Mouse (Mus musculus) gastrocnemius, postnatal 36 days (tissue): ENCODE measurements around the gene Uts2r. TPM values are rescaled to one million over a fixed set of nuclear protein-coding genes. Genes with fewer than 3 reads are reported as not detected.

Source experiments
- DNase-seq, 2 experiments: peaks; one replicate each; pipeline ENCODE4 v3.0.0; 2022
- intact Hi-C: fragments of 180-260 bp; cut with DNase I; formaldehyde crosslinking; loops from one replicate; pipeline ENCODE4 v1.15.1; 2025
- long read RNA-seq, 2 experiments: library from polyadenylated mRNA; stranded (forward); transcript quantifications; one replicate each; pipeline ENCODE4 v2.0.0; 2021
- total RNA-seq, 2 experiments: library from RNA; stranded (reverse); gene quantifications; 2 replicates each; pipeline ENCODE4 v1.2.3; 2021

Uts2r gene
- total RNA-seq = 1 to 10 TPM; 1.4 to 1.5 TPM
- long read RNA-seq, experiment 1 = 0 reads
- long read RNA-seq, experiment 2 = 0 reads

DNA sequence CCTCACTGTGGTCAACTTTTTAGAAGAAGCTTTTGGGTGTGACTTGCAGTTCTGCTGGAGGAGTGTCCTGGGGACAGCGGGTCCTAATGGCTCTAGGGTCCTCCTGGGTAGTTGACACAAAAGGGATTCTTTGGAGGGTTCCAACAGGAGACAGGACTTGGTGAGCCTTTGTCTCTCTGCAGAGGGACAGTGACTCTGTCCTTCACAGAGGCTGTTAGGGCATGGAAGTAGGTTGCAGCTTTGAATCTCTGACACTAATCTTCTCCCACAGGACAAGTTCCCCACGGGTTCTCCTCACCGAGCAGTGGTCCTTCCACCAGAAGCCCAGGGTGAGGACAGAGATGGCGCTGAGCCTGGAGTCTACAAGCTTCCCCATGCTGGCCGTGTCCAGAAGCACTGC is at the start of gene Uts2r:
Gene Uts2r, plus strand, starts transcription at position 301 of the 400 bp plus-strand sequence.
- no peak for DNase-seq
- intact Hi-C loops = loop anchor here (10.0 kb wide), 1 partner anchor 255 kb away; no protein-coding TSS in a partner anchor

DNA sequence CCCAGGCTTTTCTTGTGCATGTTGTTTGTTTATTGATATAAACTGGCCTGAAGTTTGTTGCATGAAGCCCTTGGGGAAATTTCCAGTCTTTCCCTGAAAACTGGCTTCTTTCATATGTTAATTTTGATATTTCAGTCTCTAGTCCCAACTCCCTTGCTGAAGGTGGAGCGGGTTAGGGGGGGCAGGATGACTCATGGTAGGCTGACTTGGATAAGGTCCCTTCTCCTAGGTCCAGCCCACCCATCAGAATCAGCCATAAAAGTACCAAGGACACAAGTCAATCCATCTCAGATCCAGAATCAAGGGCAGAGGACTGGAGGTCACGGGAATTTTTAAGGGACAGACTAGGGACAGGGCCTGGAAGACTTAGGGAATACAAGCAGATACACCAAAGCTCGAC is 49.0 kb upstream of the Uts2r start:
- intact Hi-C loops = no loop called here
- DNase-seq = no peak

DNA sequence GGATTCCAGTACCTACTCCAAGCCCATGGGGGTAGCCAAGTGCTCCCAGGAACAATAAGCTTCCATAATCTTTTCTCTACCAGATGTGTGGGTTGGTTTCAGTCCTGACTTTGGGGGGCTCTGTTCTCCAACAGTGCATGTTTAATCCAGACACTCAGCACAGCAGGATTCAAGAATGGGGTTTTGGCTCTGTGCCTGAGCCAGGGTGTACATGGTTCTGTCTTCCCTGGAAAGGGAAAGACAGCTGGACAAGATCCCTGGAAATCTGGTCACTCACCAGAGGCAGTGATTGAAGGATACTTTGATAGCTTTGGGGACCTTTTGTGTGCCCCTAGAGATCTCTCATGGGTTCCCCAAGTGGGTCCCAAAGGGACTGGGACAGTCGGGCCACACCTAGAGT is 48.5 kb upstream of the Uts2r start:
- intact Hi-C loops = no loop called here
- DNase-seq = no peak

DNA sequence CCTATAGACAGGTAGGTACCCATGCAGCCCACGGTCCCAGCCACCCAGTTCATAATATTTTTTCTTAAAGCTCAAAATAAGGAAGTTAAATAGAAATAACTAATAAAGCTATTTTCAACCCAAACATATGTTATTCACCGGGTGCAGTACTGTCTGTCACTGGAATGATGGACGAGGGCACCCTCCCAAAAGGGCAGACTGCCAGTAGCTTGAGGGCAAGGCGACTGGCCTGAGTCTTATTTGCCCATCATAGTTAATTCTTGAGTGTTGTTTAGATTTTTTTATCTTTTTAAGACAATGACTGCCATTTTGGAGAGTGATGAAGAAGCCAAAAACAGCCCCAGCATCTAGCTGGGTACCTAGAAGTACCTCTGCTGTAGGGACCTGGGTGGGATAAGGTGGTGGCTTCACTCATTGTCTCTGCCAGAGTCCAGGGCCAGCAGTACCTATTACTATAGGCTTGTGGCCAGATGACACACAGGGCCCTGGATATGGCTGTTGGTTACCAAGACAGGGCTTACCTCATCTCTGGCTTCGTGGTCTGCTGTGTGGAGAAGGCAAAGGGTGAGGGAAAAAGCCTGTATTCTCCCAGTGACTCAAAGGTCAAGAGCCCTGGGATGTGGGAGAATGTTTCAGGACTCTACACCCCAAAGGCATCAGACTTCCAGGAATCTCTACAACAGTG is 47.8 kb upstream of the Uts2r start:
- DNase-seq = no peak
- intact Hi-C loops = no loop called here

DNA sequence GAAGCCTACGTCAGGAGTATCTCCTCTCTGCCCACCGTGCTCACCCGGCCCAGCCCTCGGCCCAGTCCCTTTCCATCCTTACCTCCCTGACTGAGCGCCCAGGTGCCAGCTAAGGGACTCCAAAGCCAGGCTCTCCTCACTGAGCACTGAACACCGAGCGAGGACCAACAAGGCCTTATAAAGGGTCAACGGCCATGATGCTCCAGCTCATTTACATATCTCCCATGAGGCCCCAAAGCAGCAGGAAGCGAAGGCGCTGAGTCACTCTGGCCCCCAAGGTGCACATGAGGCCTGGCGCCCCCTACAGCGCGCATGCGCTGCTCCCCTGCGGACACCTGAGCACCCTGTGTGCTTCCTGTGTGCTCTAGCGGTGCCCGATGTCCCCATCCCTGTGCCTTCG is 42.0 kb upstream of the Uts2r start:
- intact Hi-C loops = no loop called here
- no peak for DNase-seq

DNA sequence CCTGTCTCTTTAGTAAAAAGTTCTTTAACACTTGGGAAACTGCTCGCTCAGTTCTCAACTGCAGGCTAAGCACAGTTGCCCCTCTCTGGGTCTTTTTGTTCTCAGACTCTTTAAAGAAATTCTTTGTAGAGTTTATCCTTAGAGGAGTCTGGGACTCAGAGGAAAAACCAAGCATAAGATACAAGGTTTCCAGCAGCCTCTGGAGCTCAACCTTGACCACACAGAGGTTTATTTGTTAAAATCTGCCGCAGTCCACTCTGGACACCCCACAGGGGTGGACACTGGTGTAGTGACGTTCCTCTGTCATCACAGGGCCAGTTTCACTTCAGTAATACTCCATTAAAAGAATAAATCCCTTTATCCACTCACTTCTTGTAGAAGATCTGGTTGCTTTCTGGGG is 41.5 kb upstream of the Uts2r start, which contains the start of gene Tex19.2:
Gene Tex19.2, minus strand, starts transcription at position 101 of the 400 bp plus-strand sequence.
- no peak for DNase-seq
- intact Hi-C loops = no loop called here

DNA sequence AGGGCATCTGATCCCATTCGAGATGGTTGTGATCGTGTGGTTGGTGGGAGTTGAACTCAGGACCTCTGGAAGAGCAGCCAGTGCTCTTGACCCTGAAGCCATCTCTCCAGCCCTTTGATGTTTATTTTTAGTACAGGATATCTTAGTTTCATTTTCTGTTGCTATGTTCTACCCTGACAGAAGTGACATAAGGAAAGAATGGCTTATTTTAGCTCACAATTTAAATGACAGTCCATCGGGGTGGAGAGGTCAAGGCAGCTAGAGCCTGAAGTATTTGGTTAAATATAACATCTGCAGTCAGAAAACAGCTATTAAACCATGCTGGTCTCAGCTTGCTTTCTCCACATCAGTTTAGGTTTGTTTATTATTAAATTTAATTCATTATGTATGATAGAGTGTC is 38.9 kb upstream of the Uts2r start:
- DNase-seq = no peak
- intact Hi-C loops = no loop called here

DNA sequence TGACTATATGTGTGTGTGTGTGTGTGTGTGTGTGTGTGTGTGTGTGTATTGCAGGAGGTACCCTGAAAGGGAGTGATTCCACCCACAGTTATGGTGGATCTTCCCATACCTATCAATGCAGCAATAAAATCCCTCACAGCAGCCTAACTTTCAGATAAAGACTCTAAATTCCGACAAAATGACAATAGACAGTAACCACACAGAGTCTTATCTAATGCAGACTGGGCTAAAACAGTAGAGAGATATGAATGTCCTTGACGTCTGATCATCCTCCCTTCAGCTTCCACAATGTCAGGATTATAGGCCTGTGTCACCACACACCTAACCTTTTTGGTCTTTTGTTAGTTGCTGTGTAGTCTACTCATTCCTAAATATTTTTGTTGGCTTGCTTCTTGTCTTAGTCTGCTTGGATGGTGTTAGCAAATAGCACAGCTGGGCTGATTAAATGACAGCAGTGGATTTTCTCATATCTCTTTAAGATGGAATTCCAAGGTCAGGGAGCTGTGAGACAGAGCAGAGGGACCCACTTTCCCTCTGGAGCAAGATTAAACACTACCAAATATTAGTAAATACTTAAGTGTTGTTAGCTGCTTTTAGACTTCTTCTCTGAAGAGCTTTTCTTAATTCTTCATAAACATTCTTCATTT is 37.9 kb upstream of the Uts2r start:
- no peak for DNase-seq
- intact Hi-C loops = no loop called here

DNA sequence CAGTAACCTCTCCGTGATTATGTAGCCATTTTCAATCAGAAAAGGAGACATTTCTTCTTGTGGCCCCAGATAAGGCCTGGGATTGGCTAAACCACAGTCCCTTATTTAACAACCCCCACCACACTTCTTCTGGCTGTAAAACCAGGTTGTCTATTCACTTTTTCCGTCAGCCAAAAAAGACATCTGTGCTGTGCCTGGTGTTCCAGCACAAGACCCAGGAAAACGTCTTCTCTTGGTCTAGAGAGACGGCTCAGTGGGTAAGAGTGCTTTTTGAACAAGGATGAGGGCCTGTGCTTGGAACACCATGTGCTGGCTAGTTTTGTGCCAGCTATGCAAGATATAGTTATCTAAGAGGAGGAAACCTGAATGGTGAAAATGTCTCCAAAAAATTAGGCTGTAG is 36.6 kb upstream of the Uts2r start:
- intact Hi-C loops = no loop called here
- DNase-seq = no peak

DNA sequence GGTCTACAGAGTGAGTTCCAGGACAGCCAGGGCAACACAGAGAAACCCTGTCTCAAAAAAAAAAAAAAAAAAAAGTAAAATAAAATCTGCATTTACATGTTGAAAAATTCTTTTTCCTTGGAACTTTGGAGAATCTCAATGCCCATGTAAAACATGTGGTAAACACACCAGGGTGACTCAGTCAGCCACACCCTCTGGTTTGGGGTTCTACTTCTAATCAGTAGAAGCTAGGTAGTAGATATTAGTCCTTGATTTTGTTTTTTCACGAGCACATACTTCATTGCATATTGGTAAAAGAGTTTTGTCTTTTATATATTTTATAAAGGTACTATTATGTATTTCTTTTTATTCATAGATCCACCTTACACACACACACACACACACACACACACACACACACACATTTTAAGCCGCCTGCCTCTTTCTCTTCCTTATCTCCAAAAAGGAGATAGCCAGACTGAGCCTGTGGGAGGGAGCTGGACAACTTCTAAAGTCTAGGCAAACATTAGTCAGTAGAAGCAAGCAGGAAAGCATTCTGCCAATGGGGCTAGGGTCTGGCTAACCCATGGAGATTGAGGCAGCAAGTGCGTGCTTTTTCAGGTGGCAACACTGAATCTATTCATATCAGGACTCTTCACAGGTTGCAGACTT is 34.4 kb upstream of the Uts2r start:
- intact Hi-C loops = no loop called here
- no peak for DNase-seq

DNA sequence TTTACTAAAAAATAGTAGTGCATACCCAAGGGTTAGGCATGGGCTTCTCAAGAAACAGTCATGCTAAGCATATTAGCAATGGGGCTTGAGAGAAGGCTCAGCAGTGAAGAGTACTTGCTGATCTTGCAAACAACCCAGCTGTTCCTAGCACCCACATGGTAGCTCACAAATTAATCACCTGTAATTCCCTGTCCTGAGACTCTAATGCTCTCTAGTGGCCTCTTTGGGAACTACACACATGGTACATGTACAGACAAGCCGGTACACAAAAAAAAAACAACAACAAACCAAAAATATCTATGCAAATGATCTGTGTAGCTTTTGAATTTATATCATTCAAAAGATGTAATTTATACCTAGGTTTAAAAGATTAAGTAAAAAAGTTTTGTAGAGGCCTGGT is 33.7 kb upstream of the Uts2r start:
- DNase-seq = no peak
- intact Hi-C loops = no loop called here

DNA sequence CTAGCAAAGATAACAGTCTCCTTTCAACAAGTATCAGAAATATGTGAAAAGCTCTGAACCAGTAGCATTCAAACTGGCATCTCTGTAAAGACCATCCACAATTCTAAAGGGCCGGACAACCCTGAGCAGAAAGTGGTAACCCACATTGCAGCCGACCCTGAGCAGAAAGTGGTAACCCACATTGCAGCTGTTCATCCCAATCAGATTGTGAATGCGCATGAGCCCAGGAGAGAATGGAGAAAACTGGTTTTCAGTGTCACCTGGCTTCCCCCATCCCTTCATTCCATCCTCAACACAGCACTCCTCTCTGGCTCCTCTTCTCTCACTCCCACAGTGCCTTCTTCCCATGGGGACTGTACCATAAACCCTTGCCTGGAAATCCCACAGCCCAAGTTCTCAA is 32.6 kb upstream of the Uts2r start:
- intact Hi-C loops = no loop called here
- DNase-seq = no peak

DNA sequence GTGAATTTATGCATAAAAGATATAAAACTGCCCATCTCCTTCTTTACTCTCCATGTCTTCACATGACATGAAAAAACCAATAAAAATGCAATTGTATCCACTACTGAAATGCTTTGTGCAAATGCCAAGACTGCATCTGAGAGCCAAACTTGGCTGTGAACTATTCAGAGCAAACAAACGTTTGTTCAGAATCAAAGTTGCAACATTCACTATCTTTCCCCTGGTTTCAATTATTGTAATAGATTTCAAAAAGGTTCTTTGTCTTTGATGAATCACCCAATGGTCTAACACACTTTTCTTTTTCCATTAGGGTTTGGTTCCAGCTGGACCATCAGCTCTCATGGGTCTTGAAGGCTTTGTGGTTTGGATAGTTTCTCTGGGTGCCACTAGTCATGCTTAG is 30.5 kb upstream of the Uts2r start:
- intact Hi-C loops = loop anchor here (5.0 kb wide), 1 partner anchor 72 kb away; no protein-coding TSS in a partner anchor
- no peak for DNase-seq

DNA sequence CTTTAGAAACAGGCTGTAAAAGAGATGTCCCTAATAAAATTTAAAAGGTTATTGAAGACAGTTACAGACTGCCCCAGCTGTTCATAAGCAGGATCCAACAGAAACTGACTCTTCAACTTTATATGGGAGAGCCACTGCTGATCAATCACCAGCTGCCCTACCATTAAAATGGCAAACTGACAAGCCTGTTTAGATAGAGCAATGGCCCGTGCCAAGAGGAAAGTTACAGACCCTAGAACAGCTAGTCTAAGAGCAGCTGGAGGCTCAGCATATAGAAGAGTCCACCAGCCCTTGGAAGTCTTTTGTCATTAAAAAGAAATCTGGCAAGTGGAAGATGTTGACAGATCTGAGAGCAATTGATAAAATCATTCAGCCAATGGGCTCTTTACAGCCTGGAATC is 25.5 kb upstream of the Uts2r start:
- intact Hi-C loops = loop anchor here (5.0 kb wide), 1 partner anchor 77 kb away; no protein-coding TSS in a partner anchor
- DNase-seq = no peak

DNA sequence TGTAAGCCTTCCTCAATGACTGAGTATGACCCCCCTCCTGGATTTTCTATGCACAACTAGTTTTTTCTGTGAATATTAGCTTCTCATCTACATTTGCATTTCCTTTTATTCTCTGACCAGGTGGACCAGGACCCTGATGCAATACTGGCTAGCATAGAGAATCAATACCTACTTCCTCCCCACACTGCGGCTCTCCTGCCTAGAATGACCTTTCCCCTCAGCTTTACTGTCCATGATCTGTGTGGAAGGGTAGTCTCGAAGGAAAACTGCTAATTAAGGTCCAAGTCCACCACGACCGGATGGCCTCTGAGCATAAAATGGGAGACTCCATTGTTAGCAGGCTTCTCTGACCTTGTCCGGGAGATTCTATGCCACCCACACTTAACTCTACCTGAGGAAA is 22.4 kb upstream of the Uts2r start:
- intact Hi-C loops = no loop called here
- DNase-seq = no peak

DNA sequence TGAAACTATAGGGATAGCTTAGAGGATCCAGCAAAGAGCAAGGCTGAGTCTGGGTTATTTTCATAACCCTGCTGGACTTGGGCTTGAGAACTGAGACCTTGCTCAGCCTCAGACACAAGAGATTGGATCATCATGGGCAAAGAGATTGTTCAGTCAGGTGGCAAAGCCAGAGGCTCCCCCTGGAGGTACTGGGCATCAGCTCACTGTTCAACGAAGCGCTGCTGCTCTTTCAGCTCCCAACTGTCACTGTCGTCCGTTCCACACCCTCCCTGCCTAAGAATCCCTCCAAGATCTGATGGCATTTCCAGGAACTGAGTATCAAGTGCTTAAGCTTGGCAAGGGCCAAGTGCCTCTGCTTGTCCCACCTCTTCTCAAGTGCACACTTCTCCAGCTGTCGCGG is 21.3 kb upstream of the Uts2r start:
- no peak for DNase-seq
- intact Hi-C loops = no loop called here

DNA sequence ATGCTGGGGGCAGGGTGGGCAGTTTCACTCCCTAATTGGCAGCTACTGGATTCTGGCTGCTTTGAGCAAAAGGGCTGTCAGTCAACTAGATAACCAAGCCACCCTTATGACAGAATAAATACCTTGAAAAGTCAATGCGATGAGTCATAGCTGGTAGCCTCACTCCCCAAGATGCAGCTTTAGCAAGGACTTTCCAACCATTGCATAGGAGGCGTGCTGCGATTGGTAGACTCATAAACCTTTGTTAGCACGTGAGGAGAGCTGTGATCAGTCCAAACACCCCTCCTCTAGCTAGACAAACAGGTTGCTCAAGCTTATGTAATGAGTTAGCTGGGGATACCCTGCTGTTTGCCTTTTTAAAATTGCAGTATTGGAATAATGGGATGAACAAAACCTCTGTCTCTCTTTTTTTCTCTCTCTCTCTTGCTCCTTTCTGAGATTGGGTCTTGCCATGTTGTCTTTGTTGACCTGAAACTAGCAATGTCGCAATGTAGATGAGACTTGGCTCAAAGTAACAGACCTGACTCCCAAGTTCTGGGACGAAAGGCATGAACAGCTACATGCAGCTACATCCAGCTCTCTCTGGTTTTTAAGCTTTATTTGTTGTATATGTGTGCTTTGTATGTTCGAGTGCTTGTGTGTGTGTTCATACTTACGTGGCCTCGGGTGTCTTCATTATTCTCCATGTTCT is 16.6 kb upstream of the Uts2r start:
- intact Hi-C loops = no loop called here

DNA sequence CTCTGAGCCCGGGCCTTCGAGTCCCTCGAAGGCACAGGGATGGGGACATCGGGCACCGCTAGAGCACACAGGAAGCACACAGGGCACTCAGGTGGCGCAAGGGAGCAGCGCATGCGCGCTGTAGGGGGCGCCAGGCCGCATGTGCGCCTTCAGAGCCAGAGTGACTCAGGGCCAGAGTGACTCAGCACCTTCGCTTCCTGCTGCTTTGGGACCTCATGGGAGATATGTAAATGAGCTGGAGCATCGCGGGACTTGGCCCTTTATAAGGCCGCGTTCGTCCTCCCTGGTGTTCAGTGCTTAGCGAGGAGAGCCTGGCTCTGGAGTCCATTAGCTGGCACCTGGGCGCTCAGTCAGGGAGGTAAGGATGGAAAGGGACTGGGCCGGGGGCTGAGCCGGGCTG is 14.2 kb upstream of the Uts2r start, which contains the start of gene Tex19.1:
Gene Tex19.1, plus strand, starts transcription at position 279 of the 400 bp plus-strand sequence.
- intact Hi-C loops = loop anchor here (5.0 kb wide), 1 partner anchor 56 kb away; the partner anchor contains the start of genes Hexdc and Ogfod3
- DNase-seq = no peak

More for the DNA sequence above, 16.6 kb upstream of the Uts2r start:
- DNase-seq = no peak

DNA sequence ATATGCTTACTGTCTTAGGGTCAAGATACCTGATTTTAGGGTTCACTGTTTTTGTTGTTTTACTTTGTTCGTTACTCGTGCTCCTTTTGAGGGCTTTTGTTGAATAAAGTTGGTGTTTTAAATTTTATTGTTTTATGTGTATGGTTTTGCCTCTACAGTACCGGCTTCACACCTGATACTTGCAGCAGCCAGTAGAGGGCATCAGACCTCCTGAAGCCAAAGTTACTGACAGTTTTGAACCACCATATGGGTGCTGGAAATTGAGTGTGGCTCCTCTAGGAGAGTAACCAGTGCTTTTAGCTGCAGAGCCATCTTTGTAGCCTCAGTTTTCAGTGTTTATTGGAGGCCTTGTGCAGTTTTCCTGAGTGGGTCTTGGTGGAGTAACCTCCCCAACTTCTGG is 11.9 kb upstream of the Uts2r start:
- no peak for DNase-seq
- intact Hi-C loops = loop anchor here (5.0 kb wide), 1 partner anchor 54 kb away; the partner anchor contains the start of genes Hexdc and Ogfod3

DNA sequence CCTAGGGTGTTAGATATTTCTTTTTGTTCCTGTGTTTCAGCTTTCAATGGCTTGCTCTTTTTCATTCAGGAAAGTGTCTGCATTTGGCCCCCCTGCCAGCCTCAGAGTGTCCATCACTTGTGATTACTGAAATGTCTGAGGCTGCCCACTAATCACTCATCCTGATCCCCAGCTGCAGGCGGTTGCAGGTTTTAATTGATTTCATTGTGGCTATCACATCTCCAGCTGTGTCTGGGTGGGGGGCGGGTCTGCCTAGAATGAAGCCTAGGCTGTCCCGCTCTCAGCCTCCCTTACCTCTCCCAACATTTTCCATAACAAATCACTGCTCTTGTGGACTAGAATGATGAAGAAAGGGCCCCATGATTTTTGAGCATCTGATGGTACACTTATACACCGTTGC is 5.9 kb upstream of the Uts2r start:
- DNase-seq = no peak
- intact Hi-C loops = loop anchor here (10.0 kb wide), 1 partner anchor 249 kb away; no protein-coding TSS in a partner anchor
